Mouse (Mus musculus) stomach, postnatal 0 days (tissue): ENCODE measurements around the gene Tcp10a.
"Not testable (repeated sequence)": the region's sequence is repeated elsewhere in the genome, so short reads cannot be mapped to it uniquely, and the experiment has no call there.

Experiments
- CTCF ChIP-seq: IDR thresholded peaks from 2 replicates; pipeline ENCODE4 v1.5.1; 2016; ENCODE audit warnings: antibody characterized with exemption, low read depth, mild to moderate bottlenecking, moderate library complexity
- EP300 ChIP-seq: optimal IDR thresholded peaks from 2 replicates; pipeline ENCODE3; 2016; ENCODE audit warnings: antibody characterized with exemption

DNA sequence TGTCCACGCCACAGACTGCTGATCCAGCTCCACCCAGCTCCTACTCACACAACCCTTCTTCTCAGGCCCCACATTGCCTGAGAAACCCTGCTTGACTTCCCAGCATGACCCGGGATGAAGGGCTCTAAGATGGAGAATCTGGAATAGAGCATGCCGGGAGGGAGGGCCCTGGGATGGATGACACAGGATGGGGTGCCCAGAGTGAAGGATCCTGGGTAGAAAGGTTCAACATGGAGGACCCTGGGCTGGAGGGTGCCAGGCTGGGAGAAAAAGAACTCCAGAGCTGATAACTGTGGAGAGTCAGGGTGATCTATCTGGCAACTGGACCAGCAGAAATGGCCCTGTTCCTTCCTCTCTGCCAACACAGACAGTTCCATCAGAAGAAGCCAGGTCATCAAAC, 41.2 kb downstream of the Tcp10a start:
- TF ChIP-seq CTCF, EP300: not testable (repeated sequence)
